Mouse (Mus musculus): ENCODE data around the gene Arrb1. TPM values are rescaled to one million over a fixed set of nuclear protein-coding genes. Genes with fewer than 3 reads are reported as not detected.

Gene Arrb1
- polyA plus RNA-seq, 1 experiment from 2014 or later = 17.4 TPM

DNA sequence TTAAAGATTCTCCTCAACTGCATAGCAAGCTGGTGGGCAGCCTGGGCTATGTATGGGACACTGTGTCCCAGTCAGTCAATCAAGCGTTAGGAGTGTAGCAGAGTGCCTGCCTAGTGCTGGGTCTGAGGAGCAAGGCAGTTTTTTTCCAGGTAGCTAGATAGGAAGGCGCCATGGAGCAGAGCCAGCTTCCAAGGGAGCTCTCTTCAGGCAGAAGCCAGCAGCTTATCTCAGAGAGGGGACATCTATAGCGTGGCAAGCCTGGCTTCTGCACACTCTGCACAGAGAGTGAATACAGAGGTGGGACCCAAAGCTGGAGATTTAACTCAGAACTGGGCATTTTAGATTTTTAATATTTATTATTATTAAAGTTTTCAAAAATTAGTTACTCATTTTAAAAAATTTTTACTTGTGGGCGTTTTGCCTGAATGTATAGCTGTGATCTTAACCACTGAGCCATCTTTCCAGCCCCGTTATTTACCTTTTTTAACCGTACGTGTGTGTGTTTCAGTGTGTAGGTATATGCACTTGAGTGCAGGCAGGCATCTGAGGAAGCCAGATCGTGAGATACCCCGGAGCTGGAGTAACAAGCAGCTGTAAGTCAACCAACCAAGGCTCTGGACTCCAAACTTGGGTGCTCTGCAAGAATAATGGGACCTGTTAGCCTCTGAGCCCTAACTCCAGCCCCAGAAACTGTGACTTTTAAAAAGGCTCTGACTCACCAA is 19.0 kb upstream of the Arrb1 start:
- Histone ChIP-seq H3K27me3 (replicated peaks; ENCODE audit: control insufficient read depth, insufficient read depth, low read length) (no peaks in the 10 kb centered on the region), H3K9ac (ENCODE audit: low read depth, low read length) (no peak overlapping the region), H3K36me3 (ENCODE audit: control insufficient read depth, insufficient read depth, low read length) (no peaks in the 10 kb centered on the region), H3K4me3 (ENCODE audit: low read length) (no peak overlapping the region), H3K4me2 (ENCODE audit: low read length) (no peak overlapping the region), H3K4me1 (ENCODE audit: control insufficient read depth, insufficient read depth, low read depth, low read length) (no peaks in the 10 kb centered on the region), H3K27ac (ENCODE audit: low read depth, low read length) (no peak overlapping the region), H3K9me3 (ENCODE audit: control insufficient read depth, low read length) (no peaks in the 10 kb centered on the region)
- 87% methylated on average over 9 of the region's 9 CpGs for WGBS
- no peak for ATAC-seq

DNA sequence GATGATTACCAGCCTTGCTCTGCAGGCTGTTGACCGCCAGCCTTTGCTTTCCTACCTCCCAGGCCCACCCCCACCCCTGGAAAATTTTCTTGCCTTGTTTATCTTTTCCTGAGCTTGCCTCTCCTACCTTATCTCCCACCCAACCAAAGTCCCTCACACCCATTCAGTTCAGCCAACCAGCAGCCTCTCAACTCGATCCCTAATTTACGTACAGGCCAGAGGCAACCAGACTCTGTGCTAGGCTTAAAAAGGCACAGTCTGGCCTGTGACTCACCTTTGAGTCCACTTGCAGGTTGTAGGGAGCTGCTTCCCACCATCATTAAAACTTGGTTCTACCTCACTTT is 18.5 kb upstream of the Arrb1 start:
- ATAC-seq = no peak
- no peak overlapping the region for H3K9ac ChIP-seq (ENCODE audit: low read depth, low read length)
- no peaks in the 10 kb centered on the region for H3K4me1 ChIP-seq (ENCODE audit: control insufficient read depth, insufficient read depth, low read depth, low read length)
- H3K4me2 ChIP-seq (ENCODE audit: low read length) = no peak overlapping the region
- no peak overlapping the region for H3K27ac ChIP-seq (ENCODE audit: low read depth, low read length)
- no peak overlapping the region for H3K4me3 ChIP-seq (ENCODE audit: low read length)
- no peaks in the 10 kb centered on the region for H3K36me3 ChIP-seq (ENCODE audit: control insufficient read depth, insufficient read depth, low read length)
- no peaks in the 10 kb centered on the region for H3K9me3 ChIP-seq (ENCODE audit: control insufficient read depth, low read length)
- no peaks in the 10 kb centered on the region for H3K27me3 ChIP-seq (replicated peaks; ENCODE audit: control insufficient read depth, insufficient read depth, low read length)
- 92% methylated on average over 3 of the region's 3 CpGs for WGBS

DNA sequence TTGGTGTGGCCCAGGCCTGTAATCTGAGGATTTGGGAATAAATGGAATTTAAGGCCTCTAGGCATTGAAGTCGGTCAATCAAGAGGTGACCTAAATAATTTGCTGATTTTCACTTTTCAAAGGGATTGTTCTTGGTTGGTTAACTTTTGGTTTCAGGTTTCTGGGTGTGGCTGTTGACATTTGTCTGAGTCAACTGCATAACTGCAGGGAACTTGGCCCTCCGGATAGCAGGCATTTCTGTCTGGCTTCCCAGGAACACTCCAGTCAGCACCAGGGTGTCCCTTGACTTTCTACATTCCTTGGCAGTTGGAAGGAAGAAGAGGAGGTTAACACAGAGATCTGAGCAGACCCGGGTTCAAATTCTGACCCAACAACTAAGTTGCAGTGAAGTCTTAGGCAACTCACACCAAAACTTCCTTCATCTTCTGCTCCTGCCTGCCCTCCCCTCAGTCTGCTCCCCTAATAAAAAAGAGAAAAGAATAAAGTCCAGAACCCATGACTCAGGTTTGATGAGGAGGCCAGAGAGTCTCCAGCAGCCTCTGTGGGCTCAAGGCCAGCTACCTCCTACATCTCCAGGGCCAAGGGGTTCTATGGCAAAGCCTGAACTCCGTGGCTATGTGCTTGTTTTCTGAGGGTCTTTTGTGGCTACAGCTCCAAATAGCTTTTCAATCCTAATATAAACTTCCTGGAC is 16.2 kb upstream of the Arrb1 start:
- Histone ChIP-seq H3K36me3 (ENCODE audit: control insufficient read depth, insufficient read depth, low read length) (no peaks in the 10 kb centered on the region), H3K9ac (ENCODE audit: low read depth, low read length) (no peak overlapping the region), H3K27ac (ENCODE audit: low read depth, low read length) (no peak overlapping the region), H3K4me3 (ENCODE audit: low read length) (no peak overlapping the region), H3K9me3 (ENCODE audit: control insufficient read depth, low read length) (no peaks in the 10 kb centered on the region), H3K4me2 (ENCODE audit: low read length) (no peak overlapping the region), H3K27me3 (replicated peaks; ENCODE audit: control insufficient read depth, insufficient read depth, low read length) (no peaks in the 10 kb centered on the region), H3K4me1 (ENCODE audit: control insufficient read depth, insufficient read depth, low read depth, low read length) (no peaks in the 10 kb centered on the region)
- 75% methylated on average over 4 of the region's 4 CpGs for WGBS
- ATAC-seq = no peak

DNA sequence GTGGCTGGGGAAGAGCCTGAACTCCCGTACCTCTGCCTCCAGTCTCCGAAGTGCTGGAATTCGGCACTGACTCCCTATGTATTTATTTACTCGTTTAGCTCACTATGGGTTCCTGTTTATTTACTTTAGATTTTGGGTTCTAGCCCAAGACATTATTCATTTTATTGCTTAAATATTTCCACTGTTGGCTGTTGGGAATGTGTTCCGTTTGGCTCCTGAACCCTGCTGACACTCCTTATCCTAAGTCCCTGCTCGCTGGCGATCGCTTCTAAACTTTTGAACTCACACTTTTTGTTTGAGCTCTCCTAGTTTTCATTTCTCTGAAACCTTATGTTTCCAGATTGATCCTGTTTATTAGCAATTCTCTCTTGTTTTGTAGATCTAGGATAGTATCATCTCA is 12.1 kb upstream of the Arrb1 start:
- no peak overlapping the region for H3K27ac ChIP-seq (ENCODE audit: low read depth, low read length)
- no peak overlapping the region for H3K4me3 ChIP-seq (ENCODE audit: low read length)
- H3K4me1 ChIP-seq (ENCODE audit: control insufficient read depth, insufficient read depth, low read depth, low read length) = no peaks in the 10 kb centered on the region
- ATAC-seq = no peak
- WGBS = 83% methylated on average over 8 of the region's 8 CpGs
- no peaks in the 10 kb centered on the region for H3K9me3 ChIP-seq (ENCODE audit: control insufficient read depth, low read length)
- H3K27me3 ChIP-seq (replicated peaks; ENCODE audit: control insufficient read depth, insufficient read depth, low read length) = no peaks in the 10 kb centered on the region
- no peak overlapping the region for H3K9ac ChIP-seq (ENCODE audit: low read depth, low read length)
- H3K36me3 ChIP-seq (ENCODE audit: control insufficient read depth, insufficient read depth, low read length) = no peaks in the 10 kb centered on the region
- H3K4me2 ChIP-seq (ENCODE audit: low read length) = no peak overlapping the region

DNA sequence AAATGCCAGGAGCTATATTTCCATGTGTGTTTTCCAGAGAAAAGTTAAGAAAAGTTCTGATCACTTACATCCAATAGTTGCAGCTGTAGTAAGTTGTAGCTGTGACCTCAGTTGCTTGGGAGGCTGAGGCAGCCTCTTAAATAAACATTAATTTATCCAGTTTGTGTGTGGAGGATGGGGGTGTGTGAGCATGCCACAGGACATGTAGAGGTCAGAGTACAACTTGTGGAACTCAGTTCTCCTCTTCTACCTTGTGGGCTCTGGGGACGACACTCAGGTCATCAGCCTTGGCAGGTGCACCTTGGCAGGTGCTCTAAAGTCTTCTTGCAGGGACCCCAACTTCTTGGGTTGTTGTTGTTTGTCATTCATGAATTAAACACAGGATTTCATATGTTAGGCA is 11.4 kb upstream of the Arrb1 start:
- 92% methylated on average over 1 of the region's 1 CpGs for WGBS
- Histone ChIP-seq H3K27me3 (replicated peaks; ENCODE audit: control insufficient read depth, insufficient read depth, low read length) (no peaks in the 10 kb centered on the region), H3K9ac (ENCODE audit: low read depth, low read length) (no peak overlapping the region), H3K9me3 (ENCODE audit: control insufficient read depth, low read length) (no peaks in the 10 kb centered on the region), H3K4me1 (ENCODE audit: control insufficient read depth, insufficient read depth, low read depth, low read length) (no peaks in the 10 kb centered on the region), H3K4me3 (ENCODE audit: low read length) (no peak overlapping the region), H3K4me2 (ENCODE audit: low read length) (no peak overlapping the region), H3K27ac (ENCODE audit: low read depth, low read length) (no peak overlapping the region), H3K36me3 (ENCODE audit: control insufficient read depth, insufficient read depth, low read length) (no peaks in the 10 kb centered on the region)
- ATAC-seq = no peak

DNA sequence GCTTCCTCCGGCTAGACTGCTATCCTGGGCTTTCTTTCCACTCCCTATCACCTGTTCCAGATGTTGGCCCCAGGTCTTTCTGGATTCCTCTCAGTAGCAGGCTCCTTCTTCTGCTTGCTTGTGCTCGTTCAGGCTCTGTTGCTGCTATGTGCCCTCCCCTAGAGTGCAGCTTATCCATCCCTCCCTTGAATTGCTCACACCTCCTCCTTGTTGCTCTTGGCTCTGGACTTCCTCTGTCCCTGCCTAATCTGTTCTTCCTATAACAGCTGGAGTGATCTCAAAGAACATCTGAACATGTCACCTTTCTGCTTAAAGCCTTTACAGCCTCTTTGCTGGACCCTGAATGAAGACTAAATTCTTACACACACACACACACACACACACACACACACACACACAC is 6.7 kb upstream of the Arrb1 start:
- H3K4me3 ChIP-seq (ENCODE audit: low read length) = no peak overlapping the region
- no peaks in the 10 kb centered on the region for H3K9me3 ChIP-seq (ENCODE audit: control insufficient read depth, low read length)
- no peaks in the 10 kb centered on the region for H3K27me3 ChIP-seq (replicated peaks; ENCODE audit: control insufficient read depth, insufficient read depth, low read length)
- H3K4me1 ChIP-seq (ENCODE audit: control insufficient read depth, insufficient read depth, low read depth, low read length) = no peaks in the 10 kb centered on the region
- H3K36me3 ChIP-seq (ENCODE audit: control insufficient read depth, insufficient read depth, low read length) = no peaks in the 10 kb centered on the region
- WGBS = 49% methylated on average over 2 of the region's 2 CpGs
- no peak for ATAC-seq
- H3K9ac ChIP-seq (ENCODE audit: low read depth, low read length) = no peak overlapping the region
- no peak overlapping the region for H3K27ac ChIP-seq (ENCODE audit: low read depth, low read length)
- no peak overlapping the region for H3K4me2 ChIP-seq (ENCODE audit: low read length)

DNA sequence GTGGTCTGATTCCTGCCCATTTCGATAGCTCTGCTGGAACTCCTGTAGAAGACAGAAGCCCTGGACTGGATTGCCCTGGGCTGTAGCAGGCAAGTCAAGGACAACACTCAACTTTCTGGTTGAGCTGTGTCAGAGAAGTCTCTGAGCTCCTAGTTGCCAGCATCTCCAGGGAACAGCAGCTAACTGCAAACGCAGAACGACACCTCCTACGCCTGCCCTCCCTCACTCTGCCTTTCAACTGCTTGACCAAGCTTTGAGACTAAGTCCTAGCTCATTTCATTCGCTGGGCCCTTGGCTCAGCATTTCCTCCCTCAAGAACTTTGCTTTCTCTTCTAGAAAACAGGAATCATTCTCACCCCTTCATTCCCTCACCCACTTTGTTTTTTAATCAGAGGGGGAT is 5.9 kb upstream of the Arrb1 start:
- no peak overlapping the region for H3K4me3 ChIP-seq (ENCODE audit: low read length)
- H3K9me3 ChIP-seq (ENCODE audit: control insufficient read depth, low read length) = no peaks in the 10 kb centered on the region
- H3K27me3 ChIP-seq (replicated peaks; ENCODE audit: control insufficient read depth, insufficient read depth, low read length) = no peaks in the 10 kb centered on the region
- no peaks in the 10 kb centered on the region for H3K36me3 ChIP-seq (ENCODE audit: control insufficient read depth, insufficient read depth, low read length)
- no peak overlapping the region for H3K4me2 ChIP-seq (ENCODE audit: low read length)
- peaks cover under 1% of the 10 kb centered on the region for H3K4me1 ChIP-seq (ENCODE audit: control insufficient read depth, insufficient read depth, low read depth, low read length)
- H3K9ac ChIP-seq (ENCODE audit: low read depth, low read length) = no peak overlapping the region
- no peak for ATAC-seq
- 50% methylated on average over 5 of the region's 5 CpGs for whole genome bisulfite sequencing
- no peak overlapping the region for H3K27ac ChIP-seq (ENCODE audit: low read depth, low read length)

DNA sequence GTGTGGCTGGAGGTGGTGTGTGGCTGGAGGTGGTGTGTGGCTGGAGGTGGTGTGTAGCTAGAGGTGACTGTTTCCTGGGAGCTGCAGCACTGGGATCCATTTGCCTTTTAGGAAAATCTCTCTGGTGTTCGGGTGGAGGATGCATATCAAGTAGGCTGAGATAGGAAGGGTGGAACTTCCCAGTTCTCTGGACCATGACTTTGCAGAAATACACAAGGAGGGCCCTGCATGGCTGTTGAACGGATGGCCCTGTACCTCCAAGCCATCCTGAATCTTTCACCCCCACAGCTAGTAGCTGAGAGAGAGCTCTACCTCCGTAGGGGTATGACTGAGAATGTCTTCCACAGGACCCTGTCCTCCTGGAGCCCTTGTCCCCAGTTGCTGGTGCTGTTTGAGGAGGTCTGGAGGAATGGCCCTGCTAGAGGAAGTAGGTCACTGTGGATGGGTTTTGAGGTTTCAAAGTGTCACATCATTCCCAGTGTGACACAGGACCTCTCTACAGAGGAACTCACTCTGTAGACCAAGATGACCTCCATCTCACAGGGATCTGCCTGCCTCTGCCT is 3.8 kb upstream of the Arrb1 start:
- Histone ChIP-seq H3K4me2 (ENCODE audit: low read length) (no peak overlapping the region), H3K4me3 (ENCODE audit: low read length) (no peak overlapping the region), H3K9me3 (ENCODE audit: control insufficient read depth, low read length) (no peaks in the 10 kb centered on the region), H3K27me3 (replicated peaks; ENCODE audit: control insufficient read depth, insufficient read depth, low read length) (no peaks in the 10 kb centered on the region), H3K4me1 (ENCODE audit: control insufficient read depth, insufficient read depth, low read depth, low read length) (peaks cover 10% of the 10 kb centered on the region), H3K9ac (ENCODE audit: low read depth, low read length) (no peak overlapping the region), H3K36me3 (ENCODE audit: control insufficient read depth, insufficient read depth, low read length) (no peaks in the 10 kb centered on the region), H3K27ac (ENCODE audit: low read depth, low read length) (no peak overlapping the region)
- no peak for ATAC-seq
- 90% methylated on average over 3 of the region's 3 CpGs for WGBS

DNA sequence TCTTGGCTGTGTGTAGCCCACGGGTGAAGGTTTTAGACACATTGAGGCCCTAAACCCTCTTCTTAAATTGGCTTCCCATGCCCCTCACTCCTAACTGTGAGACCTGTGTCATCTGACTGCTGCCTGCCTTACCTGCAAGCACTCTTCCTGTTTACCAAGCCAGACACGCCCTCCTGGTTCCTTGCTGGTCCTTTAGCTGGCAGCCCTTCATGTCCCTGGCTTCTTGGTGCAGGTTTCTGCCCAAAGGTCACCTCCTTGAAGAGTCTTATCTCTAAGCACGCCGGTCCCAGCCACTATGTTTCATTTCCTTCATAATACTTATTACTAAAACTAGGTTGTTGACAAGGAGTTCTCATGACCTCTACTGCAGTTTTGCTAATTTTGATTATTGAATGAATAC is 2.7 kb upstream of the Arrb1 start:
- H3K4me2 ChIP-seq (ENCODE audit: low read length) = no peak overlapping the region
- no peak overlapping the region for H3K9ac ChIP-seq (ENCODE audit: low read depth, low read length)
- no peak overlapping the region for H3K27ac ChIP-seq (ENCODE audit: low read depth, low read length)
- WGBS = 88% methylated on average over 4 of the region's 4 CpGs
- H3K4me1 ChIP-seq (ENCODE audit: control insufficient read depth, insufficient read depth, low read depth, low read length) = peaks cover 20% of the 10 kb centered on the region
- H3K4me3 ChIP-seq (ENCODE audit: low read length) = no peak overlapping the region
- no peak for ATAC-seq
- H3K36me3 ChIP-seq (ENCODE audit: control insufficient read depth, insufficient read depth, low read length) = no peaks in the 10 kb centered on the region
- H3K9me3 ChIP-seq (ENCODE audit: control insufficient read depth, low read length) = no peaks in the 10 kb centered on the region
- no peaks in the 10 kb centered on the region for H3K27me3 ChIP-seq (replicated peaks; ENCODE audit: control insufficient read depth, insufficient read depth, low read length)

All from hindbrain, embryonic 16.5 days (tissue).